Mouse (Mus musculus) thymus, adult 2 months (tissue): ENCODE data around the gene Plcd1. TPM values are rescaled to one million over a fixed set of nuclear protein-coding genes. Genes with fewer than 3 reads are reported as not detected.

Source experiments
- DNase-seq: peaks from one replicate; pipeline ENCODE4 v3.0.0; 2021
- H3K27ac ChIP-seq: fragments of 200-500 bp; 2 replicates; pipeline ENCODE4 v1.5.1; 2012; ENCODE audit warnings: low read length, control low read depth; ENCODE audit not compliant: control insufficient read depth, insufficient read depth
- H3K27me3 ChIP-seq: fragments of 200-500 bp; 2 replicates; pipeline ENCODE4 v1.6.1; 2012; ENCODE audit warnings: mild to moderate bottlenecking, low read length, moderate library complexity, mixed read lengths; ENCODE audit not compliant: control insufficient read depth, insufficient read depth
- H3K36me3 ChIP-seq: fragments of 200-500 bp; 2 replicates; pipeline ENCODE4 v1.6.1; 2012; ENCODE audit warnings: mild to moderate bottlenecking, low read length, moderate library complexity; ENCODE audit not compliant: control insufficient read depth, insufficient read depth
- H3K4me1 ChIP-seq: fragments of 200-500 bp; replicated peaks from 2 replicates; pipeline ENCODE4 v1.6.1; 2012; ENCODE audit warnings: low read length; ENCODE audit not compliant: control insufficient read depth, insufficient read depth
- H3K4me3 ChIP-seq: fragments of 200-500 bp; 2 replicates; pipeline ENCODE4 v1.5.1; 2012; ENCODE audit warnings: mild to moderate bottlenecking, low read length, control low read depth, moderate library complexity; ENCODE audit not compliant: control insufficient read depth, insufficient read depth
- CTCF ChIP-seq: fragments of 200-500 bp; IDR thresholded peaks from 2 replicates; pipeline ENCODE4 v1.5.1; 2012; ENCODE audit warnings: mild to moderate bottlenecking, control low read depth, low read length, moderate library complexity, borderline replicate concordance; ENCODE audit not compliant: control insufficient read depth, poor library complexity, insufficient read depth; ENCODE audit errors: extremely low read depth
- POLR2A ChIP-seq: fragments of 200-500 bp; IDR thresholded peaks from 2 replicates; pipeline ENCODE4 v1.6.1; 2012; ENCODE audit warnings: mild to moderate bottlenecking, low read length, control low read depth, moderate library complexity; ENCODE audit not compliant: control insufficient read depth, poor library complexity, insufficient read depth; ENCODE audit errors: extremely low read depth
- WGBS: fragments of 180-500 bp; shearing (Covaris S2); methylation state at CpG from one replicate; pipeline ENCODE4 v1.1.7; 2018; 5-methylcytosine and 5-hydroxymethylcytosine counted together
- polyA plus RNA-seq: library from polyadenylated mRNA; depleted of rRNA; stranded (reverse); fragments of >200 nt; gene quantifications from 2 replicates; pipeline ENCODE4 v1.2.3, GENCODE M21; 2012

Plcd1 gene
- polyA plus RNA-seq, 1 experiment = 22.7 TPM

DNA sequence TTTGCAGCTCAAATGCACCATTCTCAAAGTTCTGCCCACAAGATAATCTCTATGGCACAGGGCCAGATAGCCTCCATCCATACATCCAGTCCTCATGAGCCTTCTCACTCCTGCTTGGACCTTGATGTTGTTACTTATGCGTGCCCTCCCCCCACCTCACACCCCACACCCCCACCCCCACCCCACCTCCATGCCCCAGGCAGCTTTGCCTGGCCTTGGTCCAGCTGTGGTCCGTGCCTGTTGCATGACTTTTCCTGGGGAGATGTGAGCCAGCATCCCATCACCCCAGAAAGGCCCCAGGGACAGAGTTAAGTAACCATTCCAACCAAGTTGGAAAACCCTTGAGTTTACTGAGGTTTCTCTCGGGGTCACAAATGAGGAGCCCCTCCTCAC is 26.9 kb upstream of the Plcd1 start:
- 86% methylated on average over 3 of the region's 3 CpGs for WGBS

DNA sequence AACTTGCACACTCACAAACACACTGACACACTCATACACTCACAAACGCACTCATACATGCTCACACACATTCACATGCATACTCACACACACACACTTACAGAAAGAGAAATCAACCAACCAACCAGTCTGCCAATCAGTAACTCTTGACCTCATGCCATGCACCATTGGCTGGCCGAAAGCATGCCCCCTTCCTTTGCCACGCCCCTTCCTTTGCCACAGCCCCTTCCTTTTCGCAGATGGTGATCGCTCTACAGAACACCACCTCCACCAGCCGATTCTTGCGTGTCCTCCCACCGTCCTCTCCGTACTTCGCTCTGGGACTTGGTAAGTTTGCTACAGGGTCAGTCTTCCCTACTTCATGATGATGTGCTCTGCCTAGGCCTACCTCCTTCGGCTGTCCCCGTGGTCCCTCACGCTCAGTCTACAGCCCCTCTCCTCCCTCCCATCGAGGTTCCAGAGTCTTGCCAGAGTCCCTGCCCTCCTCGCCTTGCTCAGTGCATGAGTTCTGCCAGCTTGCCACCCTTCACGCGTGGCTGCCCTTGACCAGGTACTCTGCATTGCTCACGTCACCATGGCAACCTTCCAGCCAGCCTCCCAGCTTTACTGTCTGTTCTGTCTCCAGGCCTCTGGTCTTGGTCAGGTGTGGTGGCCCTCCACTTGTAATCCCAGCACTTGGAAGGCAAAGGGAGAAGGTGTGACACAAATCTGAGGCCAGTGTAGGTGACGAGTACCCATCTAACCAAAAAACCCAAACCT is 26.3 kb upstream of the Plcd1 start:
- Histone ChIP-seq H3K36me3 (no peaks in the 10 kb centered on the region), H3K27me3 (no peaks in the 10 kb centered on the region), H3K4me3 (no peak overlapping the region), H3K27ac (no peak overlapping the region), H3K4me1 (no peaks in the 10 kb centered on the region)
- 91% methylated on average over 19 of the region's 19 CpGs for whole genome bisulfite sequencing
- TF ChIP-seq CTCF = no peak
- no peak for TF ChIP-seq POLR2A
- no peak for DNase-seq

More for the DNA sequence above, 26.9 kb upstream of the Plcd1 start:
- no peak for DNase-seq
- no peaks in the 10 kb centered on the region for H3K36me3 ChIP-seq
- H3K4me1 ChIP-seq = no peaks in the 10 kb centered on the region
- no peak for TF ChIP-seq CTCF
- no peak for TF ChIP-seq POLR2A
- H3K4me3 ChIP-seq = no peak overlapping the region
- H3K27ac ChIP-seq = no peak overlapping the region
- no peaks in the 10 kb centered on the region for H3K27me3 ChIP-seq

DNA sequence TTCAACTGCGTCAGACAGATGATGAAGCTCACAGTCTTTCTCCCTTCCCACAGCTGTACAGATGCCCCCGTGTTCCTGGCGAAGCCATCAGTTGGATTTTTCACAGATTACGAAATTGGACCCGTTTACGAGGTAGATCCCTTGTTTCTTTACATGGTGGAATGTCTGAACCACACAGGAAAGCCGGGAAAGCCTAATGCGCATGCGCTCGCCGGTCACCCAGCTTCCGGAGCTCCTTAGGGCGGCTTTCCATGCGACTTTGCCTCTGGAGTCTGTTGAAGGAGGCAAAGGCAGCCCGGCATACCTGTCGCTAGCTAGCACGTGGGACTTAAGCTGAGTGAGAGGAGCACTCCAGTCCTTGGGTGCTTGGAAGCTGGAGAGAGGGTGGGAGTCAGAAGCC is 21.6 kb upstream of the Plcd1 start:
- DNase-seq = no peak
- Histone ChIP-seq H3K27ac (no peak overlapping the region), H3K27me3 (no peaks in the 10 kb centered on the region), H3K36me3 (no peaks in the 10 kb centered on the region), H3K4me1 (no peaks in the 10 kb centered on the region), H3K4me3 (no peak overlapping the region)
- no peak for TF ChIP-seq POLR2A
- no peak for TF ChIP-seq CTCF
- 92% methylated on average over 17 of the region's 17 CpGs for WGBS

DNA sequence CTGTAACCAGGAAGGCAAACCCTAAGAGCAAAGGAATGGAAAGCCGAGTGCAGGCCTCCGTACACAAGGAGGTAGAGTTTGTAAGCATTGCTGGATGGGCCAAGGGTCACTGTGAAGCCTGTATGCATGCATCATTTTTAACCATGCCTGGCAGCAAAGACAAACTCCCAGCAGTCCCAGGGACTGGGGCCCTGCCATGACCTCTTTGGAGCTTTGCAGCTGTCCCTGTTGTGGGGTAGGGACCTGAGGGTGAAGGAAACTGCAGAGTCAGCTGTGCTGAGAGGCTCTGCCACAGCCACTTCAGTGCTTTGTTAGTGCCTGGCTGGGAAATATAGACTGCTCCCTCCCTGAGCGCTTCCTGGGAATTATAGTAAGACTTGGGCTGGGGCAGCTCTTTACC is 17.3 kb upstream of the Plcd1 start:
- TF ChIP-seq POLR2A = no peak
- no peak for TF ChIP-seq CTCF
- no peak for DNase-seq
- 89% methylated on average over 3 of the region's 3 CpGs for WGBS

DNA sequence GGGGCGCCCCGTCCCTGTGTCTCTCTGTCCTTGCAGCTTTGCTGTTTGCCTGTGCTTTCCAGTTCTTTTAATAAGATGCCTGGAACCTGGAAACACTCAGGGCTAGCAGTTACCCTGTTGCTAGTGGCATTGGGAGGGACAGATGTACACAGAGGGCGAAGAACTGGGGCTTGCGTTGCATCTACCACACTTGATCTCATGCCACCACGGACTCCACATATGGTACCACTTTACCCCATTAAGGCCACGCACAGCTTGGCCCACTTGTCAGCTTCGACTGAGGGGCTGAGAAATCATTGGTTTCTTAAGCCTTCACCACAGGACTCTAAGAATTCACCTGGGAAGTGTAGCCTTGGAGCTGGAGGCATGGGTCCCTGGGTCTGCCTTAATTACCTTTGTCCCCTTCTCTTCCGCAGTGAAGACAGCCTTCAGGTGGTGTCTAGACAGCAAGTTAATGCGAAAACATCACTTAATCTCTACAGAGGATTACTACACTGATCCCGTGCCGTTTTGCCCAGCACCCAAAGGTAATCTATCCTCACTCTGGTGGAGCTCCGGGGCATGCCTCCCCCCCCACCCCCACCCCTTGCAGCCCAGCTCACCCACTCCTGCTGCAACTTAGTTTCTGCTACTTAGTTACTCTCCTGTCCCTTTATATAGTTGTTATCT is 16.5 kb upstream of the Plcd1 start:
- no peak overlapping the region for H3K27ac ChIP-seq
- no peaks in the 10 kb centered on the region for H3K36me3 ChIP-seq
- H3K27me3 ChIP-seq = no peaks in the 10 kb centered on the region
- H3K4me3 ChIP-seq = no peak overlapping the region
- H3K4me1 ChIP-seq = no peaks in the 10 kb centered on the region
- WGBS = 82% methylated on average over 12 of the region's 12 CpGs
- TF ChIP-seq POLR2A (no peak), CTCF (no peak)
- no peak for DNase-seq

More for the DNA sequence above, 17.3 kb upstream of the Plcd1 start:
- Histone ChIP-seq H3K4me1 (no peaks in the 10 kb centered on the region), H3K27ac (no peak overlapping the region), H3K36me3 (no peaks in the 10 kb centered on the region), H3K27me3 (no peaks in the 10 kb centered on the region), H3K4me3 (no peak overlapping the region)

DNA sequence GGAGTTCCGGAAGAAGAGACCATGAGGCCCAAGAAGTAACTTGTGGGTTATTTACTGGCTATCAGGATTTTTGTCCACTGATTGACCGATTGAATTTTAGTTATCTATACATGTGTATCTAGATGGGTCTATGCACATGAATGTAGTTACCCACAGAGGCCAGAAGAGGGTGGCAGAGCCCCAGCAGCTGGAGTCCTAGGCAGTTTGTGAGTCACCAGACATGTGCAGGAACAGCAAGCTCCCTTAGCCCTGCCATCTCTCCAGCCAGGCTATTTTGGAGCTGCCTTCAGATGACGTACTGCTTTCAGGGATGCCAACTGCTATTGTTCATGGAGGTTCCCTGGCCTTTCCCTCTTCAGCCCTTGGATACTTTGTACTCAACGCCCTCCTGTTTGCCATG is 14.3 kb upstream of the Plcd1 start:
- H3K27me3 ChIP-seq = no peaks in the 10 kb centered on the region
- H3K27ac ChIP-seq = no peak overlapping the region
- H3K4me1 ChIP-seq = peaks cover 6% of the 10 kb centered on the region
- no peak overlapping the region for H3K4me3 ChIP-seq
- DNase-seq = peak; percentile 14
- H3K36me3 ChIP-seq = no peaks in the 10 kb centered on the region
- no peak for TF ChIP-seq POLR2A
- TF ChIP-seq CTCF = no peak
- 92% methylated on average over 4 of the region's 4 CpGs for WGBS

DNA sequence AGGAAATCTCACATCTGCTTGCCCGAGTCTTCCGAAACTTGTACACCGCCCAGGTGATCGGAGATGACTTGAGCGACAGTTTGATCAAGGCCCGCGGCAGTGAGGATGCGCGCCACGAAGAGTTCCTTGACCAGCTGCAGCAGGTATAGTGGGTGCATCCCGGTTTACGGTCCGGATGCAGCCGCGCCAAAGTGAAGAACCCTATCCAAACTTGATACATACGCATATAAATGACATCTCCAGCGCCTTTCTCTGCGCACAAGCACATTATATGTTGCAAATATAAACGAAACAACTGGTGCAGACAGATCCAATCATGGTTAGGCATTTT is 9.4 kb upstream of the Plcd1 start:
- Histone ChIP-seq H3K27me3 (no peaks in the 10 kb centered on the region), H3K27ac (no peak overlapping the region), H3K4me3 (peak overlapping the region; percentile 68), H3K36me3 (no peaks in the 10 kb centered on the region), H3K4me1 (peaks cover 19% of the 10 kb centered on the region)
- DNase-seq = no peak
- WGBS = 2% methylated on average over 19 of the region's 19 CpGs
- TF ChIP-seq CTCF = no peak
- no peak for TF ChIP-seq POLR2A
